ENCODE assay signal across 8 mouse cellular contexts in the genomic region with DNA sequence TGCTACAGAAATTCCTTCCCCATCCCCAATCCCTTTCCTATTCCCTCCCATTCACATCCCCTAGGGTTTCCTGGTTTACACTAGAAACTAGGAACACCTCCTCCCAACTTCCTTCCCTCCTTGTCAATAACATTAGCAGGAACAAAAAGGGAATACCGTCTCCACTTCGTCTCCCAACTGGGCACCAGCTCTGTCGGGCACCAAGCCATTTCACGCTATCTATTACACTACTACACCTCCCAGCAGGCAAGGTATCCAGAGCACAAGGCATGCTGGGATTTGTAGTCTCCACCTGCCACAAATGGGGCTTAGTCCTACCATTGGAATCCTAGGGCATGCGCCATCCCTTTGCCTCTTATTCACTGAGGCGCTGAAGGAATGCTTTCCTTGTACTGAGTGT. TPM values are rescaled to one million over a fixed set of nuclear protein-coding genes. Genes with fewer than 3 reads are reported as not detected.
DNase-seq lines count a peak whose midpoint lies in the region; ATAC-seq and TF ChIP-seq lines count a peak whose summit lies in the region.

No protein-coding gene starts in this region.

- peaks cover 15% of the 10 kb centered on the region for H3K27me3 ChIP-seq in intestine, embryonic 15.5 days (replicated peaks)
- H3K27me3 ChIP-seq in liver, embryonic 14.5 days (ENCODE audit: control insufficient read depth, insufficient read depth, low read length): no peaks in the 10 kb centered on the region
- peaks cover 48% of the 10 kb centered on the region for H3K27me3 ChIP-seq in neural tube, embryonic 13.5 days

- WGBS in intestine, embryonic 15.5 days: 25% methylated on average over 6 of the region's 6 CpGs
- 21% methylated on average over 6 of the region's 6 CpGs for WGBS in liver, embryonic 14.5 days (ENCODE audit: insufficient replicate concordance)
- WGBS in neural tube, embryonic 13.5 days: 9% methylated on average over 6 of the region's 6 CpGs

- no peak overlapping the region; the same call in 1 of the 2 replicates for H3K4me2 ChIP-seq in intestine, embryonic 15.5 days (replicated peaks)
- peak overlapping the region; percentile 37 for H3K4me2 ChIP-seq in liver, embryonic 14.5 days (ENCODE audit: low read depth)
- H3K4me2 ChIP-seq in neural tube, embryonic 13.5 days: peak overlapping the region; percentile 30

- 0 out of 2 replicates have a peak, but pooled peaks cover 7% of the 10 kb centered on the region for H3K36me3 ChIP-seq in intestine, embryonic 15.5 days
- no peaks in the 10 kb centered on the region for H3K36me3 ChIP-seq in liver, embryonic 14.5 days (replicated peaks; ENCODE audit: control insufficient read depth, insufficient read depth, low read depth)
- H3K36me3 ChIP-seq in neural tube, embryonic 13.5 days: no peaks in the 10 kb centered on the region

- no peak for TF ChIP-seq CTCF in liver, embryonic 14.5 days (IDR thresholded peaks at IDR 0.05; ENCODE audit: low read depth)

- peaks cover 47% of the 10 kb centered on the region for H3K4me1 ChIP-seq in intestine, embryonic 15.5 days (replicated peaks)
- H3K4me1 ChIP-seq in liver, embryonic 14.5 days (replicated peaks; ENCODE audit: control insufficient read depth in 2 of 2, insufficient read depth in 2 of 2, low read length in 1 of 2): peaks cover 7 to 17% of the 10 kb centered on the region in 2 experiments; a peak in 3 of 4 replicates
- peaks cover 18% of the 10 kb centered on the region for H3K4me1 ChIP-seq in neural tube, embryonic 13.5 days (replicated peaks)

- no peaks in the 10 kb centered on the region for H3K9me3 ChIP-seq in intestine, embryonic 15.5 days
- H3K9me3 ChIP-seq in liver, embryonic 14.5 days (ENCODE audit: control insufficient read depth, low read length): no peaks in the 10 kb centered on the region
- H3K9me3 ChIP-seq in neural tube, embryonic 13.5 days: no peaks in the 10 kb centered on the region

- no peak overlapping the region for H3K27ac ChIP-seq in intestine, embryonic 15.5 days
- H3K27ac ChIP-seq in liver, embryonic 14.5 days: no peak overlapping the region
- no peak overlapping the region for H3K27ac ChIP-seq in neural tube, embryonic 13.5 days (replicated peaks)

- peak; percentile 67 for DNase-seq in testis, postnatal 10 days (ENCODE audit: low spot score)
- no peak for DNase-seq in testis, postnatal 14 days (ENCODE audit: low spot score)
- peak; percentile 69 for DNase-seq in cerebellum, adult 9-10 months
- peak; percentile 75 to 81 for DNase-seq in gastrocnemius, adult 8-10 months (ENCODE audit: low spot score in 2 of 2)
- no peak for DNase-seq in liver, embryonic 14.5 days (ENCODE audit: low read depth in 3 of 3, low spot score in 3 of 3)
- DNase-seq in c-Kit-positive CD71-positive TER-119-positive erythroid progenitor cells, embryonic 14.5 days (ENCODE audit: low spot score): no peak

- no peak overlapping the region for H3K4me3 ChIP-seq in intestine, embryonic 15.5 days (replicated peaks)
- H3K4me3 ChIP-seq in liver, embryonic 14.5 days (ENCODE audit: insufficient read depth in 1 of 2, low read depth in 2 of 2, low read length in 2 of 2): no peak overlapping the region
- H3K4me3 ChIP-seq in neural tube, embryonic 13.5 days: no peak overlapping the region

- TF ChIP-seq EP300 in liver, embryonic 14.5 days (IDR thresholded peaks at IDR 0.05; ENCODE audit: low read depth): no peak

- peak; percentile 51; the same call in 1 of the 2 replicates for ATAC-seq in intestine, embryonic 15.5 days
- peak; percentile 68 for ATAC-seq in liver, embryonic 14.5 days (ENCODE audit: insufficient read depth)
- ATAC-seq in neural tube, embryonic 13.5 days (ENCODE audit: low read depth): peak; percentile 85

- no peak overlapping the region for H3K9ac ChIP-seq in intestine, embryonic 15.5 days
- H3K9ac ChIP-seq in liver, embryonic 14.5 days (replicated peaks): no peak overlapping the region
- peak overlapping the region; percentile 31; the same call in 1 of the 2 replicates for H3K9ac ChIP-seq in neural tube, embryonic 13.5 days

RNA-seq across cellular contexts. Expression of gene Cavin1, which starts 10.1 kb away (rescaled TPM):
- 100 to 1,000 TPM; 125 to 153 (median 134) TPM for total RNA-seq in gastrocnemius, adult 8-10 months (2022)
- polyA plus RNA-seq in intestine, embryonic 15.5 days (2015; fragmentation: Nextera tagmentation; extraction: Ambion mirVana): 223 and 237 TPM in 2 replicates
- polyA plus RNA-seq in liver, embryonic 14.5 days (2012; rRNA removed): 5.0 and 7.0 TPM in 2 replicates
- 8.1 and 8.7 TPM in 2 replicates for polyA plus RNA-seq in liver, embryonic 14.5 days (2014; fragmentation: Nextera tagmentation; extraction: Ambion mirVana)
- polyA plus RNA-seq in neural tube, embryonic 13.5 days (2015; fragmentation: Nextera tagmentation; extraction: Ambion mirVana): 46.7 and 49.3 TPM in 2 replicates

RNA-seq across cellular contexts. Expression of gene Stat3, which starts 21.2 kb away (rescaled TPM):
- 10 to 100 TPM; 32.9 to 41.1 (median 37.5) TPM for total RNA-seq in gastrocnemius, adult 8-10 months (2022)
- 45.8 and 48.9 TPM in 2 replicates for polyA plus RNA-seq in intestine, embryonic 15.5 days (2015; fragmentation: Nextera tagmentation; extraction: Ambion mirVana)
- 15.0 and 17.7 TPM in 2 replicates for polyA plus RNA-seq in liver, embryonic 14.5 days (2012; rRNA removed)
- polyA plus RNA-seq in liver, embryonic 14.5 days (2014; fragmentation: Nextera tagmentation; extraction: Ambion mirVana): 27.2 and 27.4 TPM in 2 replicates
- 72.3 and 82.3 TPM in 2 replicates for polyA plus RNA-seq in neural tube, embryonic 13.5 days (2015; fragmentation: Nextera tagmentation; extraction: Ambion mirVana)

RNA-seq across cellular contexts. Expression of gene Atp6v0a1, which starts 48.7 kb away (rescaled TPM):
- total RNA-seq in gastrocnemius, adult 8-10 months (2022): 10 to 100 TPM; 62.0 to 79.8 (median 66.8) TPM
- polyA plus RNA-seq in intestine, embryonic 15.5 days (2015; fragmentation: Nextera tagmentation; extraction: Ambion mirVana): 35.4 and 36.2 TPM in 2 replicates
- 28.3 and 29.5 TPM in 2 replicates for polyA plus RNA-seq in liver, embryonic 14.5 days (2012; rRNA removed)
- 37.8 and 40.3 TPM in 2 replicates for polyA plus RNA-seq in liver, embryonic 14.5 days (2014; fragmentation: Nextera tagmentation; extraction: Ambion mirVana)
- polyA plus RNA-seq in neural tube, embryonic 13.5 days (2015; fragmentation: Nextera tagmentation; extraction: Ambion mirVana): 111 and 121 TPM in 2 replicates

Comparison
In these comparisons a context has a peak if more than half of its experiments do, and no peak if none do; other contexts are left out.
1. DNase-seq: peak in testis, postnatal 10 days (single experiment), cerebellum, adult 9-10 months (single experiment) and gastrocnemius, adult 8-10 months (2 of 2); none in testis, postnatal 14 days (single experiment), liver, embryonic 14.5 days (0 of 3) and c-Kit-positive CD71-positive TER-119-positive erythroid progenitor cells, embryonic 14.5 days (single experiment).
2. Peak in every context shown above with its lines, with median percentiles within 50 percentile points of each other: ATAC-seq.